Mouse (Mus musculus) spleen, adult 2 months (tissue): ENCODE measurements around the gene Tspan14. TPM values are rescaled to one million over a fixed set of nuclear protein-coding genes. Genes with fewer than 3 reads are reported as not detected.
A peak's percentile ranks its signal among the peaks of the same experiment; 100 is the strongest.

ENCODE experiments used
- DNase-seq, 2 experiments: peaks; one replicate each; pipeline versions ENCODE4 v3.0.0 to v3.0.0-alpha.2; 2012 to 2021; ENCODE audit warnings: low spot score in 2 of 2, low read depth in 1 of 2
- H3K27ac ChIP-seq: fragments of 200-500 bp; 2 replicates; pipeline ENCODE4 v1.5.1; 2012; ENCODE audit warnings: low read length, inconsistent platforms; ENCODE audit not compliant: insufficient read depth
- H3K27me3 ChIP-seq: fragments of 200-500 bp; 2 replicates; pipeline ENCODE4 v1.6.1; 2012; ENCODE audit warnings: mild to moderate bottlenecking, moderate library complexity, low read length, inconsistent platforms; ENCODE audit not compliant: control insufficient read depth, insufficient read depth
- H3K36me3 ChIP-seq: fragments of 200-500 bp; 2 replicates; pipeline ENCODE4 v1.6.1; 2012; ENCODE audit warnings: mild to moderate bottlenecking, low read length, inconsistent platforms; ENCODE audit not compliant: control insufficient read depth, insufficient read depth
- H3K4me1 ChIP-seq: fragments of 200-500 bp; 2 replicates; pipeline ENCODE4 v1.6.1; 2011; ENCODE audit warnings: inconsistent platforms; ENCODE audit not compliant: control insufficient read depth, insufficient read depth, insufficient read length
- H3K4me3 ChIP-seq: fragments of 200-500 bp; 2 replicates; pipeline ENCODE4 v1.5.1; 2011; ENCODE audit warnings: mild to moderate bottlenecking, inconsistent platforms; ENCODE audit not compliant: insufficient read depth, insufficient read length; ENCODE audit errors: extremely low read depth
- CTCF ChIP-seq: fragments of 200-500 bp; IDR thresholded peaks from 2 replicates; pipeline ENCODE4 v1.5.1; 2011; ENCODE audit warnings: mild to moderate bottlenecking, inconsistent platforms; ENCODE audit not compliant: insufficient read depth, insufficient read length, insufficient replicate concordance; ENCODE audit errors: extremely low read depth
- POLR2A ChIP-seq: fragments of 200-500 bp; IDR thresholded peaks from 2 replicates; pipeline ENCODE4 v1.6.1; 2011; ENCODE audit warnings: low read depth, low read length, inconsistent platforms
- WGBS: fragments of 180-500 bp; shearing (Covaris S2); methylation state at CpG from one replicate; pipeline ENCODE4 v1.1.7; 2018; 5-methylcytosine and 5-hydroxymethylcytosine counted together
- polyA plus RNA-seq: library from polyadenylated mRNA; depleted of rRNA; stranded (reverse); fragments of >200 nt; gene quantifications from 2 replicates; pipeline ENCODE4 v1.2.3, GENCODE M21; 2012

Gene Tspan14
- polyA plus RNA-seq, 1 experiment = 60.0 TPM

DNA sequence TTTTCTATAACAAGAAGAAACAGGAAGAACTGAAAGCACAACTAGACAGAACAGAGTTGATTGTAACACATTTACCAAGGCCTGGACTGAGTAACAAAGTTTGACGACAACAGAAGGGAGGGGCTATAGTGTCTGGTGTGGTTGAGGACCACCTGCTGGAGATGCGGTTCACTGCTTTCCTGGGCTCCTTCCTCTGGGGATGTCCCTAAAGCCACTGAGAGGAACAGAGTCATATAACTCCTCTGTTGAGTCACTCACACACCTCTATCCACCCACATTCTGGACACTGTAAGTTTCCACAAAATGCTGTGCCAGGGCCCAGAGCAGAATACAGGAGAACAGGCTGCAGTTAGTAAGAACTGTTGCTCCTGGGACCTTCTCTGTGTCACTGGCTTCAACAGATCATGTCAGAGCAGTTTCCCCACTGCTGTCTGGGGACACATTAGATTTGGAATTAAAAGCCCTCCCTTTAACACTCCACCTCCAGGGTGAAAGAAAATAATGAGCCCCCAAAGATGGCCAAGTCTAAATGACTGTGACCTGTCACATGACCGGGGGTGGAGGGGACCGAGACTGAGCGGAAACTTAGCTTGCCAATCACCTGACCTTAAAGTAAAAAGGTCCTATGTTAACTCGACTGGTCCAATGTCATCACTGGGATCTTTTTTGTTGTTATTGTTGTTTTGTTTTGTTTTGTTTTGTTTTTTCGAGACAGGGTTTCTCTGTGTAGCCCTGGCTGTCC is 33.5 kb upstream of the Tspan14 start:
- peak; percentile 78 to 85 for DNase-seq
- WGBS = 45% methylated on average over 7 of the region's 7 CpGs

DNA sequence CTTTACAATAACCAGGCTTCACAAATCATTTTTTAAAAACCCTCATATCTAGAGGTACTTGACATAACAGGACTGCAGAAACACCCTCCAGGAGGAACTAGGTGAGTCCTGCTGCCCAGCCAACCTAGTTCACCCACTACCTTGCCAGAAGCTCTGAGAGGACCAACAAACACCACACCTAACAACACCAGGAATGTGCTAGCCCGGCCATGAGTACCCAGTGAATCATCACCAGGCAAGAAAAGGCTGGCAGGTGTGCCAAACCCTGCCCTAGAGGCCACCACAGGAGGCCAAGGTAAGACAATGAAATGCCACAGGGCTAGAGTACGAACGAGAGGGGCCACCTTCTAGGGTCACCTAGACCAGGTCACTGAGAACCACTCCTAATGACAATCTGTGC is 29.6 kb upstream of the Tspan14 start:
- H3K4me3 ChIP-seq = no peak overlapping the region
- WGBS = 93% methylated on average over 3 of the region's 3 CpGs
- no peaks in the 10 kb centered on the region for H3K36me3 ChIP-seq
- H3K4me1 ChIP-seq = peaks cover 15% of the 10 kb centered on the region; the same call in 1 of the 2 replicates
- H3K27me3 ChIP-seq = no peaks in the 10 kb centered on the region
- no peak for DNase-seq
- no peak for TF ChIP-seq POLR2A
- TF ChIP-seq CTCF = no peak
- no peak overlapping the region for H3K27ac ChIP-seq

More for the DNA sequence above, 33.5 kb upstream of the Tspan14 start:
- Histone ChIP-seq H3K4me1 (peaks cover 15% of the 10 kb centered on the region; the same call in 1 of the 2 replicates), H3K27ac (peak overlapping the region; percentile 72), H3K27me3 (no peaks in the 10 kb centered on the region), H3K36me3 (no peaks in the 10 kb centered on the region), H3K4me3 (no peak overlapping the region)
- TF ChIP-seq POLR2A (no peak), CTCF (no peak)

DNA sequence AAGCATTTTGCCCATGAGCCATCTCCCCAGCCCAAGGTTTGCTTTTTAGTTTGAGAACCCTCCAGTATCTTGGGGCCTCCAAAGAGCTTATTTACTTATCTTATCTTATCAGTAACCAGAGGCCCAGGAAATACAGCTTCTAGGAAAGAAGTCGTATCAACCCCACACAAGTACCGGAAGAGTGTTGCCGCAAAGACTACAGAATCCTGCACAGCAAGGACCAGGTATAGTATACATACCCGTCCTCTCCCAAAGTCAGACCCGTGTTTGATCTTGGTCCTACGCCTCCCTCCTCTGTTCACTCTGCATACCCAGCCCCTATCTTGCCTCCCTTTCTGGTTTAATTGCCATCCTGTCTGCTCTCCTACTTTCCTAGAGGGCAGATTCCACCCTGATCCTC is 25.9 kb upstream of the Tspan14 start:
- TF ChIP-seq POLR2A (no peak), CTCF (no peak)
- DNase-seq = no peak
- H3K27me3 ChIP-seq = no peaks in the 10 kb centered on the region
- 69% methylated on average over 6 of the region's 6 CpGs for WGBS
- no peak overlapping the region for H3K4me3 ChIP-seq
- H3K27ac ChIP-seq = no peak overlapping the region
- no peaks in the 10 kb centered on the region for H3K36me3 ChIP-seq
- H3K4me1 ChIP-seq = no peaks in the 10 kb centered on the region

DNA sequence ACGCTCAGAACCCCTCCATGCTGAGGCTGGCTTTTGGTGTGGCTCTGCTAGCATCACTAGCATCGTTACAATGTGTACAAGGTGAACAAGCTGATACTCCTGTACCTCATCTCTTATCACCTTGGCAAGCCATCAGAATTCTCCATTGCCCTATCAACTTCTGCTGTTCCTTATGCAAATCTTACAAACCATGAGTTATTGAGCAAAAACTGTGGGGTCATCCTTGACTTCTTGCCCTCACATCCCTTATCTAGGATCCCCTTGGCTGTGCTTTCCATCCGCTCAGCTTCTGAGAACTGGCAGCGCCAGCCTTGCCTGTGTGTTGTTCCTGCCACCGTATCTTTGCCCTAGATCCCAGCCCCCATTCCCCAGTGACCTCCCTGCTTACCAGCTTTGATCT is 22.2 kb upstream of the Tspan14 start:
- Histone ChIP-seq H3K27ac (no peak overlapping the region), H3K27me3 (no peaks in the 10 kb centered on the region), H3K4me3 (no peak overlapping the region), H3K36me3 (no peaks in the 10 kb centered on the region), H3K4me1 (peaks cover 1% of the 10 kb centered on the region; the same call in 1 of the 2 replicates)
- no peak for DNase-seq
- WGBS = 82% methylated on average over 5 of the region's 5 CpGs
- no peak for TF ChIP-seq POLR2A
- no peak for TF ChIP-seq CTCF

DNA sequence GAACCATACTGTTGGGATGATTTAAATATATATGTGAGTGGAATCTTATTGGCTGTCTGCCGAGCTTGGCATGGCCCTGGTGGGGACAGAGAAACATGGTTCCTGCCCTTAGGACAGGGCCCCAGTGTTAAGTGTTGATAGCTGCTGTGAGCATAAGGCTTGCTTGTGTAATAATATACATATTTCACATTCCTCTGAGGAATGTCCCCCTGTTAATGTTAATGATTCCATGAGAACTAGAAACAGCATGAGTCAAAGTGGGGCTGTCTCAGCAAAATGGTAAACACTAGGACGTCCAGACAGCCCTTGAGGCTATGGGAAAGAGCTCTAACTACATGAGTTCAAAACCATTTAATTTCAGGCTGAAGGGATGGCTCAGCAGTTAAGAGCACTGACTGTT is 20.6 kb upstream of the Tspan14 start:
- no peaks in the 10 kb centered on the region for H3K36me3 ChIP-seq
- TF ChIP-seq CTCF = no peak
- TF ChIP-seq POLR2A = no peak
- H3K27me3 ChIP-seq = no peaks in the 10 kb centered on the region
- DNase-seq = no peak
- H3K27ac ChIP-seq = no peak overlapping the region
- H3K4me3 ChIP-seq = no peak overlapping the region
- 94% methylated on average over 2 of the region's 2 CpGs for WGBS
- H3K4me1 ChIP-seq = peaks cover 1% of the 10 kb centered on the region; the same call in 1 of the 2 replicates

DNA sequence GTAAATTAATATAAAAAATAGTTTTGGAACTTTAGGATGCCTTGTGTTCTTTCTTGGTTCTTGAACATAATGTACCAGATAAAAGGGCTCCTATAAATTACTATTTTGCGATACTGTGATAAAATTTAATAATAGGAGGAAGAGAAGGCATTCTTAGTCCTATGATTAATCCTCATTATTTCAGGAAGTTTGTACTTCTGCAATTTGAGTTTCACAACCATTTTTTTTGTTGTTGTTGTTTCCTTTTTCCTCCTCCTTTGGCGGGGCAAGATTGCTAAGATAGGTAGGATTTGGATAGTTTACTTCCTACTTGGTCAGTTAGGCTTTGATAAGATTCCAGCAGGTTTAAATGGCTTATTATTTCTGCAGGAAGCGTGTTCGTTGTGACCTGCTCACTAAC is 19.0 kb upstream of the Tspan14 start:
- Histone ChIP-seq H3K27me3 (no peaks in the 10 kb centered on the region), H3K4me1 (peaks cover 1% of the 10 kb centered on the region; the same call in 1 of the 2 replicates), H3K27ac (no peak overlapping the region), H3K36me3 (no peaks in the 10 kb centered on the region), H3K4me3 (no peak overlapping the region)
- TF ChIP-seq CTCF = no peak
- no peak for TF ChIP-seq POLR2A
- DNase-seq = no peak
- WGBS = 62% methylated on average over 4 of the region's 4 CpGs

DNA sequence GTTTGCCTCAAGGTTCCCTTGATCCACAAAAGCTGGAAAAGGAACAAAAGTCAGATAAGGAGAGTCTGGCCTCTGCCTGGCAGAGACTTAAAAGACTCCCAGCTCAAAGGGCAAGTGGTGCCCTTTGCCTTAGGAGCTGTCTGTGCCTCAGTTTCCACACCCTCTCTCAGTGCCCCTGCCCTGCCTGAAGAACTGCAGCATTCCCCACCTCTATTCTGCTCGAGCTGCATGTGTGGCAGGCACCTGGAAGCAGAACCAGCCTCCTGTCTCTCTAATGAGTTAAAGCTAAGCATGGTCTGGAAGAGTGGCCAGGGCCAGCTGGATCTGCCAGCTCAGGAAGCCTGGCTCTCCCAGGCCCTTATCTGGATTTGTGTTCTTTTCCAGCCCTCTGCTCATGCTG is 13.1 kb upstream of the Tspan14 start:
- TF ChIP-seq POLR2A (no peak), CTCF (no peak)
- WGBS = 79% methylated on average over 1 of the region's 1 CpGs

More for the DNA sequence above, 13.1 kb upstream of the Tspan14 start:
- peak in 1 of 2 experiments; percentile 1 for DNase-seq
- no peak overlapping the region for H3K4me3 ChIP-seq
- H3K36me3 ChIP-seq = no peaks in the 10 kb centered on the region
- no peaks in the 10 kb centered on the region for H3K4me1 ChIP-seq
- no peak overlapping the region for H3K27ac ChIP-seq
- no peaks in the 10 kb centered on the region for H3K27me3 ChIP-seq
